Mouse (Mus musculus) urinary bladder, adult 2 months (tissue): ENCODE results near the gene Zfp128. TPM values are rescaled to one million over a fixed set of nuclear protein-coding genes. Genes with fewer than 3 reads are reported as not detected.
"Not testable (repeated sequence)": the region's sequence is repeated elsewhere in the genome, so short reads cannot be mapped to it uniquely, and the experiment has no call there.

ENCODE experiments used
- DNase-seq: peaks from one replicate; pipeline ENCODE4 v3.0.0; 2022; ENCODE audit warnings: low spot score
- polyA plus RNA-seq: library from polyadenylated mRNA; depleted of rRNA; stranded (reverse); fragments of >200 nt; gene quantifications from 2 replicates; pipeline ENCODE4 v1.2.3, GENCODE M21; 2012; rRNA removed

Gene Zfp128
- 2.5 TPM in 2 replicates for polyA plus RNA-seq

- peak; percentile 78 for DNase-seq
Observed at GRCm38 (mm10) chr7:12880911-12881660, at the start of gene Zfp128. Gene Zfp128, plus strand, starts transcription at chr7:12881177.

GRCm38 (mm10) chr7:12834162-12835120 lies 46.5 kb upstream of the Zfp128 start, which contains the start of gene Zfp110:
Gene Zfp110, plus strand, starts transcription at chr7:12834761.
- peak; percentile 79 for DNase-seq

- no peak for DNase-seq
Observed at GRCm38 (mm10) chr7:12835193-12835671, 45.7 kb upstream of the Zfp128 start.

- no peak for DNase-seq
Observed at GRCm38 (mm10) chr7:12835779-12836178, 45.2 kb upstream of the Zfp128 start.

- no peak for DNase-seq
Observed at GRCm38 (mm10) chr7:12874301-12874700, 6.7 kb upstream of the Zfp128 start.

GRCm38 (mm10) chr7:12880036-12880435 lies 941 bp upstream of the Zfp128 start:
- no peak for DNase-seq

- DNase-seq = not testable (repeated sequence)
Observed at GRCm38 (mm10) chr7:12880497-12880896, 480 bp upstream of the Zfp128 start.

GRCm38 (mm10) chr7:12886563-12887266 lies 5.7 kb downstream of the Zfp128 start:
- no peak for DNase-seq

GRCm38 (mm10) chr7:12887585-12887984 lies 6.6 kb downstream of the Zfp128 start:
- no peak for DNase-seq

- no peak for DNase-seq
Observed at GRCm38 (mm10) chr7:12890928-12891327, 10.0 kb downstream of the Zfp128 start.

GRCm38 (mm10) chr7:12891334-12891733 lies 10.4 kb downstream of the Zfp128 start:
- no peak for DNase-seq

- peak; percentile 75 for DNase-seq
Observed at GRCm38 (mm10) chr7:12897655-12898410, 16.9 kb downstream of the Zfp128 start, which contains the start of gene Zscan22. Gene Zscan22, plus strand, starts transcription at chr7:12897815.

GRCm38 (mm10) chr7:12901517-12901916 lies 20.5 kb downstream of the Zfp128 start:
- DNase-seq = no peak

- no peak for DNase-seq
Observed at GRCm38 (mm10) chr7:12903623-12904022, 22.6 kb downstream of the Zfp128 start.

GRCm38 (mm10) chr7:12905146-12905545 lies 24.2 kb downstream of the Zfp128 start:
- DNase-seq = no peak

- no peak for DNase-seq
Observed at GRCm38 (mm10) chr7:12909498-12909962, 28.6 kb downstream of the Zfp128 start.

GRCm38 (mm10) chr7:12910181-12910668 lies 29.2 kb downstream of the Zfp128 start:
- DNase-seq = peak; percentile 39

- DNase-seq = no peak
Observed at GRCm38 (mm10) chr7:12913556-12913955, 32.6 kb downstream of the Zfp128 start.

- DNase-seq = not testable (repeated sequence)
Observed at GRCm38 (mm10) chr7:12920495-12920894, 39.5 kb downstream of the Zfp128 start.

GRCm38 (mm10) chr7:12921318-12921704 lies 40.3 kb downstream of the Zfp128 start:
- DNase-seq = no peak
